ENCODE assay signal across 19 mouse cellular contexts in genomic region chr14:21592985-21593750, GRCm38 (mm10).
A peak's percentile ranks its signal among the peaks of the same experiment; 100 is the strongest.
DNase-seq lines count a peak whose midpoint lies in the region; ATAC-seq and TF ChIP-seq lines count a peak whose summit lies in the region.
"Had no signal": no experiment of that assay in that cellular context is flagged by ENCODE, and none has a peak within 500 bp of the region (broad histone marks: within the 10 kb centered on the region; RNA-seq: fewer than 3 reads in every experiment).

No protein-coding gene starts in this region.

- intact Hi-C loops in heart, postnatal 25 days (cut with DNase I), result no loop called here

- peak; percentile 83 for DNase-seq in heart, adult 11 months
- no peak for DNase-seq in heart, postnatal 25 days (ENCODE audit: low spot score)
- peak; percentile 70 for DNase-seq in liver, adult 2 months (ENCODE audit: extremely low read depth, low read depth, low spot score)
- peak; percentile 28 for DNase-seq in adipocyte (ENCODE audit: low spot score)
- no peak for DNase-seq in right cerebral cortex, adult 18-20 months
- DNase-seq in gastrocnemius, postnatal 25 days, result no peak
- DNase-seq: cerebellum, adult 2 months; left cerebral cortex, postnatal 4 days; lung, adult 2 months; retina, postnatal 1 day; spleen, adult 18-20 months; thymus, postnatal 14 days had no signal

- H3K4me1 ChIP-seq in liver, adult 2 months (ENCODE audit: control insufficient read depth, insufficient read depth, low read length), result peaks cover 24% of the 10 kb centered on the region
- H3K4me1 ChIP-seq in liver, embryonic 12.5 days, result peaks cover 10% of the 10 kb centered on the region
- H3K4me1 ChIP-seq in limb, embryonic 15.5 days, result peaks cover 2% of the 10 kb centered on the region; the same call in 1 of the 2 replicates
- H3K4me1 ChIP-seq: neural tube, embryonic 12.5 days had no signal

- ATAC-seq in liver, embryonic 12.5 days, result no peak
- ATAC-seq in limb, embryonic 15.5 days (ENCODE audit: insufficient number of reproducible peaks, low FRiP score, low TSS enrichment, low read depth), result peak; percentile 86
- ATAC-seq: forebrain, embryonic 13.5 days; intestine, postnatal 0 days; midbrain, embryonic 16.5 days had no signal

- no peak overlapping the region for H3K4me3 ChIP-seq in liver, adult 2 months (ENCODE audit: insufficient read depth, low read depth, low read length)
- H3K4me3 ChIP-seq in liver, embryonic 12.5 days, result no peak overlapping the region
- H3K4me3 ChIP-seq in limb, embryonic 15.5 days, result no peak overlapping the region
- H3K4me3 ChIP-seq: forebrain, embryonic 13.5 days; hindbrain, embryonic 13.5 days; neural tube, embryonic 12.5 days had no signal

- H3K79me2 ChIP-seq in liver, adult 2 months (ENCODE audit: control insufficient read depth, insufficient read depth, low read length), result peaks cover 11% of the 10 kb centered on the region

- H3K27ac ChIP-seq in liver, adult 2 months (replicated peaks; ENCODE audit: insufficient read depth, low read depth, low read length), result peak overlapping the region; percentile 69
- no peak overlapping the region for H3K27ac ChIP-seq in liver, embryonic 12.5 days
- H3K27ac ChIP-seq in limb, embryonic 15.5 days, result peak overlapping the region; percentile 51
- H3K27ac ChIP-seq: forebrain, embryonic 13.5 days; hindbrain, embryonic 13.5 days; neural tube, embryonic 12.5 days had no signal

- H3K4me2 ChIP-seq in liver, embryonic 12.5 days, result no peak overlapping the region
- H3K4me2 ChIP-seq in limb, embryonic 15.5 days, result no peak overlapping the region
- H3K4me2 ChIP-seq: forebrain, embryonic 13.5 days; hindbrain, embryonic 13.5 days; neural tube, embryonic 12.5 days had no signal

- no peaks in the 10 kb centered on the region for H3K27me3 ChIP-seq in liver, adult 2 months (ENCODE audit: control insufficient read depth, insufficient read depth, low read length)
- H3K27me3 ChIP-seq in liver, embryonic 12.5 days (replicated peaks), result no peaks in the 10 kb centered on the region
- no peaks in the 10 kb centered on the region for H3K27me3 ChIP-seq in limb, embryonic 15.5 days
- H3K27me3 ChIP-seq: forebrain, embryonic 13.5 days; hindbrain, embryonic 13.5 days; neural tube, embryonic 12.5 days had no signal

- 39% methylated on average over 8 of the region's 8 CpGs for WGBS in liver, adult 2 months
- 75% methylated on average over 8 of the region's 8 CpGs for WGBS in liver, embryonic 12.5 days (ENCODE audit: insufficient replicate concordance)
- WGBS in limb, embryonic 15.5 days, result 58% methylated on average over 8 of the region's 8 CpGs

- no peak for TF ChIP-seq POLR2A in liver, adult 2 months (IDR thresholded peaks at IDR 0.05; ENCODE audit: extremely low read depth, insufficient read depth, low read length)

- H3K9me3 ChIP-seq in liver, embryonic 12.5 days (replicated peaks), result no peaks in the 10 kb centered on the region; the same call in 1 of the 2 replicates
- no peaks in the 10 kb centered on the region for H3K9me3 ChIP-seq in limb, embryonic 15.5 days
- H3K9me3 ChIP-seq: forebrain, embryonic 13.5 days; hindbrain, embryonic 13.5 days; neural tube, embryonic 12.5 days had no signal

- no peak overlapping the region for H3K9ac ChIP-seq in liver, adult 2 months (ENCODE audit: low read depth, low read length)
- H3K9ac ChIP-seq in liver, embryonic 12.5 days, result no peak overlapping the region
- H3K9ac ChIP-seq in limb, embryonic 15.5 days, result no peak overlapping the region
- H3K9ac ChIP-seq: forebrain, embryonic 13.5 days; hindbrain, embryonic 13.5 days; neural tube, embryonic 12.5 days had no signal

- no peaks in the 10 kb centered on the region for H3K36me3 ChIP-seq in liver, adult 2 months (ENCODE audit: control insufficient read depth, insufficient read depth, low read length)
- peaks cover 6% of the 10 kb centered on the region; the same call in 1 of the 2 replicates for H3K36me3 ChIP-seq in liver, embryonic 12.5 days
- 0 out of 2 replicates have a peak, but pooled peaks cover 3% of the 10 kb centered on the region for H3K36me3 ChIP-seq in limb, embryonic 15.5 days

- TF ChIP-seq CTCF in liver, adult 2 months (IDR thresholded peaks at IDR 0.05; ENCODE audit: low read depth, low read length), result no peak

Comparison
In these comparisons a context has a peak if more than half of its experiments do, and no peak if none do; other contexts are left out.
1. DNase-seq: peak in heart, adult 11 months (single experiment), liver, adult 2 months (single experiment) and adipocyte (single experiment); none in heart, postnatal 25 days (single experiment), right cerebral cortex, adult 18-20 months (single experiment) and gastrocnemius, postnatal 25 days (single experiment).